Mouse (Mus musculus): ENCODE results near the gene Kcna4.

- TF ChIP-seq CTCF (IDR thresholded peaks at IDR 0.05; ENCODE audit: extremely low read depth, insufficient read depth, low read length) (no peak), POLR2A (IDR thresholded peaks at IDR 0.05; ENCODE audit: extremely low read depth, insufficient read depth, low read length) (no peak)
Measured at GRCm38 (mm10) chr2:107294521-107294920, 4.1 kb downstream of the Kcna4 start.
